8 mouse cellular contexts compared by ENCODE assay signal in the genomic region with DNA sequence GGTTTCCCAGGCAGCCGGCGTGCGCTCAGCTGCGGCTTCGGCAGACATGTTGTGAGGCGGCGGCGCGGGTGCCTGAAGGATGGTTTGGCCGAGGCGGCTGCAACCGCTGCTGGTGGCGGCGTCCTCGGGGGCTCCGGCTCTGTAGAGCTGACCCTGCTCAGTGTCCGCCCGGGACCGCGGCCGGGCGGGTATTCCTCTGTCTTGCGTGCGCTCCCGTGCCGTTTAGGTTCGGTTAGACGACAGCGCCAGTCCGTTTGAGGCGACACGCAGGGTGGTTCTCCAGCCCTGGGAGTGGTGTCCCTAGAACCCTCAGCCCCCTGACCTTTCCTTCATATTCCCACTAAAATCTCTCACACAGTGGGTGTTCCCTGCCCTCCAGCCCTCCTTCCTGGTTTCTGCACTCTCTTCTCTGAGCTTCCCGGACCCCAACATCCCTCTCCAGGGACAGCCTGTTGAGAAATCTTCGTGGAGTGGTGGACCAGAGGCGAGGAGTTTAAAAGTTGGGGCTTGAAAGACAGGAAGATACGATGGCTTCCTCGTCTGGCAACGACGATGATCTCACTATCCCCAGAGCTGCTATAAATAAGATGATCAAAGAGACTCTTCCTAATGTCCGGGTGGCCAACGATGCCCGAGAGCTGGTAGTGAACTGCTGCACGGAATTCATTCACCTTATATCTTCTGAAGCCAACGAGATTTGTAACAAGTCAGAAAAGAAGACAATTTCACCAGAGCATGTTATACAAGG. TPM values are rescaled to one million over a fixed set of nuclear protein-coding genes. Genes with fewer than 3 reads are reported as not detected.
DNase-seq lines count a peak whose midpoint lies in the region; ATAC-seq lines count a peak whose summit lies in the region.

No protein-coding gene starts in this region.

- peak overlapping the region; percentile 100 for H3K4me3 ChIP-seq in lung, embryonic 16.5 days (ENCODE audit: low read length)

- DNase-seq in heart, adult 11 months = peak; percentile 94
- DNase-seq in heart, postnatal 36 days = no peak
- peak; percentile 22 for DNase-seq in CD4-positive, CD25-positive, alpha-beta regulatory T cell, adult 2 months (ENCODE audit: low read depth, low spot score)
- peak; percentile 3 for DNase-seq in yolk sac, embryonic 10.5 days (ENCODE audit: low spot score)
- DNase-seq in right cerebral cortex, postnatal 14 days = no peak

- peaks cover 16% of the 10 kb centered on the region for H3K4me1 ChIP-seq in lung, embryonic 16.5 days (replicated peaks; ENCODE audit: control insufficient read depth, insufficient read depth, low read length)

- peak; percentile 19; the same call in 1 of the 2 replicates for ATAC-seq in common myeloid progenitor, adult 5-6 weeks (replicated peaks; ENCODE audit: low read depth, poor library complexity, severe bottlenecking)
- ATAC-seq in hematopoietic stem cell, adult 5-6 weeks (replicated peaks in 1 of 2; ENCODE audit: insufficient read depth in 1 of 2, low FRiP score in 2 of 2, low TSS enrichment in 1 of 2, low read depth in 1 of 2, poor library complexity in 2 of 2, severe bottlenecking in 2 of 2) = peak; percentile 2 to 3; a peak in 1 of 4 replicates
- ATAC-seq in lung, embryonic 16.5 days (ENCODE audit: low read depth) = peak; percentile 63

- H3K9me3 ChIP-seq in lung, embryonic 16.5 days (ENCODE audit: control insufficient read depth, low read length) = no peaks in the 10 kb centered on the region

- WGBS in lung, embryonic 16.5 days = 0% methylated on average over 44 of the region's 44 CpGs

- H3K27me3 ChIP-seq in lung, embryonic 16.5 days (ENCODE audit: control insufficient read depth, insufficient read depth, low read depth, low read length) = no peaks in the 10 kb centered on the region

- H3K36me3 ChIP-seq in lung, embryonic 16.5 days (ENCODE audit: control insufficient read depth, insufficient read depth, low read length) = no peaks in the 10 kb centered on the region

- peak overlapping the region; percentile 99 for H3K9ac ChIP-seq in lung, embryonic 16.5 days (ENCODE audit: low read length)

- peak overlapping the region; percentile 98 for H3K27ac ChIP-seq in lung, embryonic 16.5 days (ENCODE audit: low read length)

- intact Hi-C loops in heart, postnatal 36 days (cut with DNase I) = loop anchor here (2.0 to 10.0 kb wide), 8 partner anchors 44 to 398 kb away; a partner anchor contains a TSS

- H3K4me2 ChIP-seq in lung, embryonic 16.5 days (ENCODE audit: low read depth, low read length) = peak overlapping the region; percentile 88

RNA-seq across cellular contexts. Expression of a gene that starts 0.5 kb away (rescaled TPM):
- 10 to 100 TPM; 20.0 to 21.1 TPM for total RNA-seq in heart, postnatal 36 days (2021)
- 57.1 and 71.1 TPM in 2 replicates for total RNA-seq in common myeloid progenitor, adult 5-6 weeks (2017)
- 48.9 and 54.9 TPM in 2 replicates for total RNA-seq in hematopoietic stem cell, adult 5-6 weeks (2017)
- polyA plus RNA-seq in lung, embryonic 16.5 days (2015; fragmentation: Nextera tagmentation; extraction: Ambion mirVana) = 40.5 and 45.3 TPM in 2 replicates

RNA-seq across cellular contexts. Expression of a gene that starts 43.2 kb away (rescaled TPM):
- 1 to 10 TPM; 10.0 TPM for total RNA-seq in heart, postnatal 36 days (2021)
- 6.7 and 8.8 TPM in 2 replicates for total RNA-seq in common myeloid progenitor, adult 5-6 weeks (2017)
- total RNA-seq in hematopoietic stem cell, adult 5-6 weeks (2017) = 6.5 and 7.9 TPM in 2 replicates
- 7.0 and 7.4 TPM in 2 replicates for polyA plus RNA-seq in lung, embryonic 16.5 days (2015; fragmentation: Nextera tagmentation; extraction: Ambion mirVana)

Comparison
In these comparisons a context has a peak if more than half of its experiments do, and no peak if none do; other contexts are left out.
1. DNase-seq: peak in heart, adult 11 months (single experiment), CD4-positive, CD25-positive, alpha-beta regulatory T cell, adult 2 months (single experiment) and yolk sac, embryonic 10.5 days (single experiment); none in heart, postnatal 36 days (0 of 2) and right cerebral cortex, postnatal 14 days (single experiment).
2. ATAC-seq: peak in every context shown above with its lines; median percentile 63 in lung, embryonic 16.5 days; 19 in common myeloid progenitor, adult 5-6 weeks; 2 in hematopoietic stem cell, adult 5-6 weeks.